Mouse (Mus musculus): Measurements from ENCODE around the gene Fcgr1.
A peak's percentile ranks its signal among the peaks of the same experiment; 100 is the strongest.
"Not testable (repeated sequence)": the region's sequence is repeated elsewhere in the genome, so short reads cannot be mapped to it uniquely, and the experiment has no call there.

Fcgr1 gene

GRCm38 (mm10) chr3:96249034-96249345 lies 44.8 kb downstream of the Fcgr1 start:
- no peak for ATAC-seq (ENCODE audit: low TSS enrichment)

- no peak for ATAC-seq (ENCODE audit: low TSS enrichment)
Measured at GRCm38 (mm10) chr3:96248141-96249033, 45.4 kb downstream of the Fcgr1 start.

- no peak for ATAC-seq (ENCODE audit: low TSS enrichment)
Measured at GRCm38 (mm10) chr3:96247356-96248140, 46.2 kb downstream of the Fcgr1 start.

- peak; percentile 78 for ATAC-seq (ENCODE audit: low TSS enrichment)
Measured at GRCm38 (mm10) chr3:96246427-96246856, 47.3 kb downstream of the Fcgr1 start, which contains the start of gene Hist2h3c1. Hist2h3c1 (plus strand) TSS chr3:96246685.

GRCm38 (mm10) chr3:96246018-96246417 lies 47.8 kb downstream of the Fcgr1 start:
- not testable (repeated sequence) for ATAC-seq (ENCODE audit: low TSS enrichment)

- peak; percentile 78 for ATAC-seq (ENCODE audit: low TSS enrichment)
Measured at GRCm38 (mm10) chr3:96245003-96245886, 48.5 kb downstream of the Fcgr1 start, which contains the start of gene Hist2h2aa1. Hist2h2aa1 (plus strand) TSS chr3:96245497.

- ATAC-seq (ENCODE audit: low TSS enrichment), result no peak
Measured at GRCm38 (mm10) chr3:96243921-96244572, 49.7 kb downstream of the Fcgr1 start.

GRCm38 (mm10) chr3:96240799-96241197 lies 53.0 kb downstream of the Fcgr1 start:
- no peak for ATAC-seq (ENCODE audit: low TSS enrichment)

- ATAC-seq (ENCODE audit: low TSS enrichment), result peak; percentile 79
Measured at GRCm38 (mm10) chr3:96239949-96240798, 53.6 kb downstream of the Fcgr1 start, which contains the start of gene Hist2h2aa2. Hist2h2aa2 (minus strand) TSS chr3:96240276.

- ATAC-seq (ENCODE audit: low TSS enrichment), result peak; percentile 80
Measured at GRCm38 (mm10) chr3:96238954-96239793, 54.6 kb downstream of the Fcgr1 start, which contains the start of gene Hist2h3c2. Hist2h3c2 (minus strand) TSS chr3:96239127.

- no peak for ATAC-seq (ENCODE audit: low TSS enrichment)
Measured at GRCm38 (mm10) chr3:96237904-96238511, 55.8 kb downstream of the Fcgr1 start.

GRCm38 (mm10) chr3:96237335-96237903 lies 56.4 kb downstream of the Fcgr1 start:
- no peak for ATAC-seq (ENCODE audit: low TSS enrichment)

- no peak for ATAC-seq (ENCODE audit: low TSS enrichment)
Measured at GRCm38 (mm10) chr3:96236834-96237334, 56.9 kb downstream of the Fcgr1 start.

- ATAC-seq (ENCODE audit: low TSS enrichment), result no peak
Measured at GRCm38 (mm10) chr3:96235836-96236235, 57.9 kb downstream of the Fcgr1 start.

- no peak for ATAC-seq (ENCODE audit: low TSS enrichment)
Measured at GRCm38 (mm10) chr3:96234914-96235313, 58.9 kb downstream of the Fcgr1 start.
